Mouse (Mus musculus) forebrain, embryonic 16.5 days (tissue): Measurements from ENCODE around the gene Kif26b. TPM values are rescaled to one million over a fixed set of nuclear protein-coding genes. Genes with fewer than 3 reads are reported as not detected.
A peak's percentile ranks its signal among the peaks of the same experiment; 100 is the strongest.

Experiments
- ATAC-seq: fragments of 200-750 bp; cut with Nextera tagmentation; 2 replicates; pipeline ENCODE4 v1.8.0; 2017; ENCODE audit warnings: mild to moderate bottlenecking, moderate library complexity
- H3K27ac ChIP-seq: fragments of 300-500 bp; sonication (generic); 2 replicates; pipeline ENCODE4 v1.5.1; 2014; ENCODE audit warnings: low read length, control low read depth
- H3K27me3 ChIP-seq: fragments of 300-500 bp; sonication (generic); replicated peaks from 2 replicates; pipeline ENCODE4 v1.6.1; 2014; ENCODE audit warnings: low read length; ENCODE audit not compliant: control insufficient read depth, insufficient read depth
- H3K36me3 ChIP-seq: fragments of 300-500 bp; sonication (generic); 2 replicates; pipeline ENCODE4 v1.6.1; 2014; ENCODE audit not compliant: control insufficient read depth, insufficient read depth
- H3K4me1 ChIP-seq: fragments of 300-500 bp; sonication (generic); replicated peaks from 2 replicates; pipeline ENCODE4 v1.6.1; 2014; ENCODE audit warnings: low read length; ENCODE audit not compliant: control insufficient read depth, insufficient read depth
- H3K4me2 ChIP-seq: fragments of 300-500 bp; sonication (generic); 2 replicates; pipeline ENCODE4 v1.6.1; 2014; ENCODE audit warnings: mild to moderate bottlenecking, low read length, control low read depth
- H3K4me3 ChIP-seq: fragments of 300-500 bp; sonication (generic); replicated peaks from 2 replicates; pipeline ENCODE4 v1.5.1; 2014; ENCODE audit warnings: mild to moderate bottlenecking, low read length, control low read depth
- H3K9ac ChIP-seq: fragments of 300-500 bp; sonication (generic); replicated peaks from 2 replicates; pipeline ENCODE4 v1.6.1; 2014; ENCODE audit warnings: low read depth, low read length, control low read depth
- H3K9me3 ChIP-seq: fragments of 300-500 bp; sonication (generic); 2 replicates; pipeline ENCODE4 v1.6.1; 2016; ENCODE audit warnings: low read length; ENCODE audit not compliant: control insufficient read depth
- WGBS: fragments of 180-500 bp; shearing (Covaris S2); extraction: QIAGEN DNeasy Blood & Tissue Kit; methylation state at CpG from one replicate; pipeline ENCODE4 v1.1.7; 2014; 5-methylcytosine and 5-hydroxymethylcytosine counted together
- polyA plus RNA-seq: library from polyadenylated mRNA; unstranded; fragments of >200 nt; fragmentation: Nextera tagmentation; extraction: Ambion mirVana; gene quantifications from 2 replicates; pipeline ENCODE4 v1.2.1, GENCODE M21; 2015

The Kif26b gene
- polyA plus RNA-seq, 1 experiment from 2014 or later = 5.3 TPM

DNA sequence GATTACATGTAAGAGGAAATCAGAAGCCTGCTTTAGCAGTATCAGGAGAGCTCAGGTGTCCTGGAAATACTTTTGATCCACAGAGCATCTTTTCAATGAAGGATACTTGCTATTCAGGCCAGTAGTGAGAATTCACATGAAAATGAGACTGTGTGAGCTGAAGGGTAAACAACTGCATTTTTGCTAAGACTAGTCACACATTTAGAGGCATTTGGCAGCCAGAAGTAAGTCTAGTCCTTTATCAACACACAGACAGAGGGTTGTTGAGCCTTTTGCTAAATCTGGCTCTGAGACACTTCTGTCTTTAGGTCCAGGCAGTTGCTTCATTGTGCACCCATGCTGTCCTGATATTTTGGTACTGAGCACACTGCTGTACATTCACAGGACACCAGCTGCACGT is 262.3 kb downstream of the Kif26b start:
- Histone ChIP-seq H3K9ac (no peak overlapping the region), H3K4me2 (no peak overlapping the region), H3K4me1 (peaks cover 3% of the 10 kb centered on the region), H3K27me3 (no peaks in the 10 kb centered on the region), H3K4me3 (no peak overlapping the region), H3K9me3 (no peaks in the 10 kb centered on the region), H3K36me3 (no peaks in the 10 kb centered on the region), H3K27ac (no peak overlapping the region)
- 67% methylated on average over 1 of the region's 1 CpGs for WGBS
- ATAC-seq = no peak

DNA sequence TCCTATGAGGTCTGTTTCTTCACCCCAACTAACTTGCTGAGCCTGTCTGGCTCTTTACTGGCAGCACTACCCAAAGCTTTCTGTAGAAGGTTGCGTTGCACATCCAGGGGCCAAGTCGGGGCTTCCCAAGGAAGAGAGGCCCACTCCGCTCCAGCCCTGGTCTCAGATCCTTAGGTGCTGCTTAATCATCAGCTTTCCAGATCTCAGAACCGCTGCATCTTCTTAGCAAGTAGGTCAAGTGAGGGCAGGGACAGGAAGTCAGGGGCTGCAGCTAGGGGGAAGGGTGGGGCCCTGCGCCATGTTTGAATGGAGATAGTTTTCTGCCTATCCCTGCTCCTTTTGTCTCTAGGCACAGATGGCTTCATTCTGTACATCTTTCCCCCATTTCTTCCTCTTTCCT is 263.8 kb downstream of the Kif26b start:
- H3K27ac ChIP-seq = no peak overlapping the region
- 94% methylated on average over 5 of the region's 5 CpGs for WGBS
- H3K4me2 ChIP-seq = no peak overlapping the region
- no peak overlapping the region for H3K9ac ChIP-seq
- no peak for ATAC-seq
- no peaks in the 10 kb centered on the region for H3K9me3 ChIP-seq
- H3K27me3 ChIP-seq = no peaks in the 10 kb centered on the region
- no peaks in the 10 kb centered on the region for H3K36me3 ChIP-seq
- peaks cover 3% of the 10 kb centered on the region for H3K4me1 ChIP-seq
- H3K4me3 ChIP-seq = no peak overlapping the region

DNA sequence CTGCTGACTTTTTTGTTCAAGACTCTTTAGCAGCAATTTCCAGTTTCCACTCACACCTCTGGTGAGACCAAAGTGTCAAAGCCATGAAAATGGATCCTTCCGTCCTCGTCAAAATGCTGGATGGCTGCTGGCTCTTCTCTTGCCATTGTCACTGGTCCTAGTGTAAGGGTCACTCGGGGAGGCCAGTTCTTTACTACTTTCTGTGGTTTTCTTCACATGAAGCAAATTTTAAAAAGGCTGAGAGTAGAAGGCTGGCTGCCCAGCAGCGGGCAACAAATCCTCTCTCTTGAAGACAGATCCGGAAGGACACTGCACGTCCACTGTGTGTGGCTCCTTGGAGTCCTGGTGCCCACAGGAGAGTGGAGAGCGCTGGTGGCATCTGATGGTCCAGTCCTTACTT is 265.9 kb downstream of the Kif26b start:
- no peak for ATAC-seq
- Histone ChIP-seq H3K4me1 (peaks cover 12% of the 10 kb centered on the region), H3K4me3 (no peak overlapping the region), H3K27me3 (no peaks in the 10 kb centered on the region), H3K27ac (no peak overlapping the region), H3K9me3 (no peaks in the 10 kb centered on the region), H3K4me2 (no peak overlapping the region), H3K36me3 (no peaks in the 10 kb centered on the region), H3K9ac (no peak overlapping the region)
- WGBS = 94% methylated on average over 7 of the region's 7 CpGs

DNA sequence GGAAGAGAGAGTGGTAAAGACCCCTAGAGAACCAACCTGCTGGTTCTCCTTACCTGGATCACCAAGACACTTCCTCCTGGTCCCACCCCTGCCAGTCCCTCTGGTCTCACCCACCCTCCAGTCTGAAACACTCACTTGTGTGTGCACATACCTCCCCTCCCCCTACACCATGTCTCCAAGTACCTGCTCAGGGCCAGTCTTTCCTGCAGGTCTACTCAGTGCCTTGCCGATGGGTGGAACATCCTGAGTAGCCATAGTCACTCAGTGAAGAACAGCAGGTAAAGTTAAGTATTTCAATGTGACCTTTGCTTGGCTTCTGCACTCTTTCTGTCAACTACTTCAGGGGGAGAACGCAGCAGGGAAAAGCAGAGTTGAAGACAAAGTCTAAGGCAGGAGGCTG is 268.5 kb downstream of the Kif26b start:
- 92% methylated on average over 2 of the region's 2 CpGs for WGBS
- Histone ChIP-seq H3K9ac (no peak overlapping the region), H3K27me3 (no peaks in the 10 kb centered on the region), H3K36me3 (no peaks in the 10 kb centered on the region), H3K27ac (no peak overlapping the region), H3K9me3 (no peaks in the 10 kb centered on the region), H3K4me1 (peaks cover 9% of the 10 kb centered on the region), H3K4me3 (no peak overlapping the region), H3K4me2 (no peak overlapping the region)
- no peak for ATAC-seq

DNA sequence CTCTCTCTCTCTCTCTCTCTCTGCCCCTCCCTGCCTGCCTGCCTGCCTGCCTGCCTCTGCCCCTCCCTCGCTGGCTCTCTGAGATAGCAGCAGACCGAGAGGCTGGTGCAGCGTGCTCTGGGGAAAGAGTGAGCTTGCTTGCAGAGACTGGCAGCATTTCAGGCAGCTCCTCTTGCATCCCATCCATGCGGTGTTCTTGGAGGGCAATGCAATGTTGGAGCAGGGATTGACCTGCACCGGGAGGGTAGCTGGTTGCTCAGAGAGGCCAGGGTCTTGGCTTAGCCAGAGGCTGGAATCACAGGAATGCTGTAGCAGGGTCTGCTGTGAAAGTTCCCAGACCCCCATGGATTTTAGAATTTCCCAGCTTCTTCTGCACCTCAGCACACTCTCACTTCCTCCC is 269.4 kb downstream of the Kif26b start:
- 2% methylated on average over 5 of the region's 5 CpGs for WGBS
- Histone ChIP-seq H3K4me1 (peaks cover 15% of the 10 kb centered on the region), H3K27me3 (no peaks in the 10 kb centered on the region), H3K9ac (no peak overlapping the region; the same call in 1 of the 2 replicates), H3K4me2 (peak overlapping the region; percentile 36), H3K36me3 (no peaks in the 10 kb centered on the region), H3K27ac (no peak overlapping the region), H3K4me3 (peak overlapping the region; percentile 5; the same call in 1 of the 2 replicates), H3K9me3 (no peaks in the 10 kb centered on the region)
- ATAC-seq = peak; percentile 74

DNA sequence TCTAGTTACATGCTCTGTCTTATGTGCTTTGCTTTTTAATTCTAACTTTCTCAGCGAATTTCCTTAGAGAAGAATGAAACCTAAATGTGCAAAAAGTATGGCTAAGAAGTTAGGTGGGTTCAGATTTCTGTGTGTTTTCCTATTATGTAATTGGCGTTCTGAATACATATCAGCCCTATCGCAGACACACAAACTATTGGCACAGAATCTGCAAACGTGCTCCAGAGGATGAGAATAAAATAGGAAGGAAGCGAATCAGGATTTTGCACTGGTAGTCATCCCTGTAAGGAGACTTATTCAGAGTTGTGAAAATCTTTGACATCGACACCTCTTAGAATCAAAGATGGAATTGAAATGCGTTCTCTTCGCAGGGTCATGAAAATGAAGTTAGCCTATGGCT is 270.0 kb downstream of the Kif26b start:
- Histone ChIP-seq H3K9ac (no peak overlapping the region), H3K4me3 (no peak overlapping the region), H3K27ac (no peak overlapping the region), H3K36me3 (no peaks in the 10 kb centered on the region), H3K9me3 (no peaks in the 10 kb centered on the region), H3K4me2 (no peak overlapping the region), H3K27me3 (no peaks in the 10 kb centered on the region), H3K4me1 (peaks cover 15% of the 10 kb centered on the region)
- no peak for ATAC-seq
- WGBS = 63% methylated on average over 8 of the region's 8 CpGs

DNA sequence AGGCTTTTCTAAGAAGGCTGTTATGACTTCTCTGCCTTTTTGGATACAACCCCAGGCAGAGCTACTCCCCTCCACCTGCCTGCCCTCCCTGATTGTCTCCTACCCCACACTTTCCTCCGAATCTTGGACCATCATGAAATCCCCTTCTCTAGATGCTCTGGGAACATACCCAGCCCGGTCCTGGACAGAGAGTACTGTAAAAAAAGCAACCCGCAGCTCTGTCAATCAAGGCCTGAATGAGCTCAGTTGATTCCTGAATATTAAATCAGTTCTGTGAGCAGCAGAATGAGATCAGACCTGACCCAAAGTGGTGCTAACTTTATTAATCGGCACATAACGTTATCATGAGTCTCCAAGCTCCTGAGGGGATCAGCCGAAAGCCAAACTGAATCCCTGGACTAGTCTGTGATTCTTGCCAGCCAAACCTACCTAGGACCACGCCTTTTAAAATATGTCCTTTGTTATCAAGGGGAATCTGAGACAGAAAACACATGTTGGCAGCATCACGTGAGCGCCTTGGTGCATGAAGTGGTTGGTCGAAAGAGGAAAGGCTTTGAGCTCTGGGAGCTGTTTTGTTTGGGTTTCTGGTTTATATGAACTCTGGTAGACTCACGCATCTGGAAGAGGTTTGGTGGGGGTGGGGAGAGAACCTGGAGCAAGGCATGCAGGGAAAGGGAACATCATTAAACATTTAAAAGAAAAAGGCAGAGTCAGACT is 271.1 kb downstream of the Kif26b start:
- H3K9me3 ChIP-seq = no peaks in the 10 kb centered on the region
- no peaks in the 10 kb centered on the region for H3K36me3 ChIP-seq
- H3K9ac ChIP-seq = no peak overlapping the region
- H3K27me3 ChIP-seq = no peaks in the 10 kb centered on the region
- 52% methylated on average over 11 of the region's 11 CpGs for WGBS
- ATAC-seq = no peak; the same call in 1 of the 2 replicates
- H3K4me3 ChIP-seq = no peak overlapping the region
- H3K4me2 ChIP-seq = no peak overlapping the region
- peaks cover 15% of the 10 kb centered on the region for H3K4me1 ChIP-seq
- no peak overlapping the region for H3K27ac ChIP-seq

DNA sequence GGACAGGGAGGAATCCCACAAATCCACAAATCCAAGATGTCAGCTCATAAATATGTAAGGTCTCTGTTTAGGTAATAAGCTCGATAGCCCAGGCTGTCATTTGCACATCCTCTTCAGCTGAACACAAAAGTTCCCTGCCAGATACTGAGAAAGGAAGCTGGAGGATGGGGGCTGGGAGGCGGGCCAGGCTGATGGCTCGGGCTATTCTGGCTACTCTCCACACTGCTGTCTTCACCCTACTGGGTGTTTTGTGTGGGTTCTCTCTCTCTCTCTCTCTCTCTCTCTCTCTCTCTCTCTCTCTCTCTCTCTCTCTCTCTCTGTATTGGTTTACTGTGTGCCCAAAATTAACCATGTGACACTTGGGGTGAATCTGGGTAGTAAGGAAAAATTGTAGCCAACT is 274.2 kb downstream of the Kif26b start:
- Histone ChIP-seq H3K4me1 (peaks cover 15% of the 10 kb centered on the region), H3K4me3 (no peak overlapping the region), H3K4me2 (no peak overlapping the region), H3K9me3 (no peaks in the 10 kb centered on the region), H3K27ac (no peak overlapping the region), H3K9ac (no peak overlapping the region), H3K36me3 (no peaks in the 10 kb centered on the region), H3K27me3 (no peaks in the 10 kb centered on the region)
- ATAC-seq = peak; percentile 57; the same call in 1 of the 2 replicates
- 33% methylated on average over 3 of the region's 3 CpGs for WGBS

DNA sequence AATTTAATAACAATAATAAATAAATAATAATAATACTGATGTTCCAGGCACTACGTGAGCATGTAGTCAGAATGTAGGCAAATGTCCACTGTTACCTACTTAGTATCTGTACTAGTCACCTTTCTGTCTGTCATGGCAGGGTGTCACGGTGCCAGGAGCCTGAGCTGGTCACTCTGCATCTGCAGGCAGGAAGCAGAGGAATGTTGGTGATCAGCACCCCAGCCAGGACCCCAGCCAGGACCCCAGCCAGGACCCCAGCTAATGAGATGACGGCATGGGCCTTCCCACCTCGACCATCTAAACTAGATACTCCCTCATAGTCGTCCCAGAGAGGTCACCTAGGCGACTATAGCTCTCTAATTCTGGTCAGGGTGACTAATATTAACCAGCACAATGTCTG is 288.6 kb downstream of the Kif26b start:
- Histone ChIP-seq H3K36me3 (no peaks in the 10 kb centered on the region), H3K27ac (no peak overlapping the region), H3K4me3 (no peak overlapping the region), H3K9ac (no peak overlapping the region), H3K9me3 (no peaks in the 10 kb centered on the region), H3K4me2 (no peak overlapping the region), H3K4me1 (peaks cover 6% of the 10 kb centered on the region), H3K27me3 (no peaks in the 10 kb centered on the region)
- ATAC-seq = no peak
- 83% methylated on average over 6 of the region's 6 CpGs for WGBS

DNA sequence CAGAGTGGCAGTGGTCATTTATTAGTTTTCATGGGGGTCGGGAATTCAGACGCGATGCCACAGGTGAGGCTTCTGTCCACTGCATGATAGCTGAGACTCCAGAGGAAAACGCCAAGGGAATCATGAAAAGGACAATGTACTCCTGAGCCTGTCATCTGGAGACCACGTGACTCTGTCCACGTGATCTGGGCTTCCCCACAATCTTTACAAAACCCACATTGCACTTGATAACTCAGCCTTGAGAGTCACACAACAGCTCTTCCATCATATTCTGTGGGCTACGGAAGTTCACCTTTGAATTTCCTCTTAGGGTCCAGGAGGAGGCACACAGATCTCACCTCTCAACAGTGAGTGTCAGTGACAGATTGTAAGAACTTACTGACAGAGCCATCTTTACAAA is 290.1 kb downstream of the Kif26b start:
- no peaks in the 10 kb centered on the region for H3K27me3 ChIP-seq
- H3K4me3 ChIP-seq = no peak overlapping the region
- peaks cover 6% of the 10 kb centered on the region for H3K4me1 ChIP-seq
- no peak overlapping the region for H3K4me2 ChIP-seq
- ATAC-seq = no peak
- no peaks in the 10 kb centered on the region for H3K36me3 ChIP-seq
- H3K9ac ChIP-seq = no peak overlapping the region
- H3K9me3 ChIP-seq = no peaks in the 10 kb centered on the region
- no peak overlapping the region for H3K27ac ChIP-seq
- 91% methylated on average over 7 of the region's 7 CpGs for WGBS
